Mouse (Mus musculus) heart, adult 2 months (tissue): ENCODE data around the gene Tstd2.

Experiments
- CTCF ChIP-seq: fragments of 200-600 bp; IDR thresholded peaks from 2 replicates; pipeline ENCODE4 v1.8.1; 2022; ENCODE audit warnings: antibody characterized with exemption, mild to moderate bottlenecking, moderate library complexity
- EP300 ChIP-seq: fragments of 200-500 bp; IDR thresholded peaks from 2 replicates; pipeline ENCODE4 v1.6.1; 2011; ENCODE audit warnings: low read depth, low read length, control low read depth; ENCODE audit not compliant: insufficient read depth
- POLR2A ChIP-seq: fragments of 200-500 bp; IDR thresholded peaks from 2 replicates; pipeline ENCODE4 v1.6.1; 2011; ENCODE audit warnings: mild to moderate bottlenecking, low read depth, low read length, control low read depth; ENCODE audit not compliant: insufficient read depth

DNA sequence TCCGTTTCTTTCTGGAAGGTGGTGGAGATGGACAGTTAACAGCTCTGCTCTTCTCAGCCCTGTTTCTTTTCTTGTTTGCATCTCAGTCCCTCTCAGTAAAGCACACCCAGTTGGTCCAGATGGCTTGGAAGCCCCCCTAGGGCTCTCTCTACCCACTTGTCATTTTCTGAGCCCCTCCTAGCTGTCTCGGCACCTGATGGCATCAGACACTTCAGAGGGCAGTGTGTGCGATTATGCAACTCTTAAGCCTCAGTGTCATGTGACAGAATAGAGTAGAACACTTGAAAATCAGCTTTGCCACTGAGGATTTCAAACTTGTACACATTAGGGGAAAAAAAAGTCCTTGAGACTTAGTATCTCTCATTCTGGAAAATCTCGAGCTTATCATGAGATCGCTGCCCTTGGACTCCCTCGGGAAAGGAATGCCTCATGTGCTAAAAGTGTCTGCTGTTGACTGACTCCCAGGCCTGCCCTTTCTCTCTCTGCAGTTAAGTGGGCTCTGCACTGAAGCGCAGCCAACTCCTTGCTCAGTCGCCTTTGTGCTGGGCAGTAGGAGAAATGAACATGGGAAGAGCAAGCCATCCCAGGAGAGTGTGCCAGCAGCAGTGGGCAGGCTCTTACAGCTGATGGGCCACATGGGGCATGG is 72.7 kb downstream of the Tstd2 start:
- no peak for TF ChIP-seq CTCF
- 0 out of 2 replicates have a peak, but pooled peaks have one; percentile 5 for TF ChIP-seq EP300
- no peak for TF ChIP-seq POLR2A
